Mouse (Mus musculus) midbrain, embryonic 16.5 days (tissue): ENCODE measurements around the gene Lgr6. TPM values are rescaled to one million over a fixed set of nuclear protein-coding genes. Genes with fewer than 3 reads are reported as not detected.

Source experiments
- ATAC-seq: fragments of 200-750 bp; cut with Nextera tagmentation; 2 replicates; pipeline ENCODE4 v1.8.0; 2017; ENCODE audit warnings: moderate TSS enrichment
- H3K27ac ChIP-seq: fragments of 300-500 bp; sonication (generic); 2 replicates; pipeline ENCODE4 v1.5.1; 2014; ENCODE audit warnings: mild to moderate bottlenecking, low read length, mixed read lengths
- H3K27me3 ChIP-seq: fragments of 300-500 bp; sonication (generic); 2 replicates; pipeline ENCODE4 v1.6.1; 2014; ENCODE audit warnings: low read depth, low read length, mixed read lengths; ENCODE audit not compliant: control insufficient read depth, insufficient read depth
- H3K36me3 ChIP-seq: fragments of 300-500 bp; sonication (generic); 2 replicates; pipeline ENCODE4 v1.6.1; 2014; ENCODE audit warnings: mild to moderate bottlenecking, low read length, moderate library complexity, mixed read lengths; ENCODE audit not compliant: control insufficient read depth, insufficient read depth
- H3K4me1 ChIP-seq: fragments of 300-500 bp; sonication (generic); 2 replicates; pipeline ENCODE4 v1.6.1; 2014; ENCODE audit warnings: mild to moderate bottlenecking, low read length, mixed read lengths; ENCODE audit not compliant: control insufficient read depth, insufficient read depth
- H3K4me2 ChIP-seq: fragments of 300-500 bp; sonication (generic); 2 replicates; pipeline ENCODE4 v1.6.1; 2014; ENCODE audit warnings: mild to moderate bottlenecking, low read length, mixed read lengths
- H3K4me3 ChIP-seq: fragments of 300-500 bp; sonication (generic); 2 replicates; pipeline ENCODE4 v1.5.1; 2014; ENCODE audit warnings: low read depth, mild to moderate bottlenecking, low read length, moderate library complexity, mixed read lengths
- H3K9ac ChIP-seq: fragments of 300-500 bp; sonication (generic); 2 replicates; pipeline ENCODE4 v1.6.1; 2014; ENCODE audit warnings: low read depth, low read length, mixed read lengths
- H3K9me3 ChIP-seq: fragments of 300-500 bp; sonication (generic); replicated peaks from 2 replicates; pipeline ENCODE4 v1.6.1; 2014; ENCODE audit warnings: mild to moderate bottlenecking, low read length, mixed read lengths; ENCODE audit not compliant: control insufficient read depth, poor library complexity, severe bottlenecking
- WGBS: fragments of 180-500 bp; shearing (Covaris S2); extraction: QIAGEN DNeasy Blood & Tissue Kit; methylation state at CpG from one replicate; pipeline ENCODE4 v1.1.7; 2014; 5-methylcytosine and 5-hydroxymethylcytosine counted together
- polyA plus RNA-seq: library from polyadenylated mRNA; unstranded; fragments of >200 nt; fragmentation: Nextera tagmentation; extraction: Ambion mirVana; gene quantifications from 2 replicates; pipeline ENCODE4 v1.2.1, GENCODE M21; 2015

Lgr6 gene
- polyA plus RNA-seq, 1 experiment from 2014 or later, result 1.2 TPM

DNA sequence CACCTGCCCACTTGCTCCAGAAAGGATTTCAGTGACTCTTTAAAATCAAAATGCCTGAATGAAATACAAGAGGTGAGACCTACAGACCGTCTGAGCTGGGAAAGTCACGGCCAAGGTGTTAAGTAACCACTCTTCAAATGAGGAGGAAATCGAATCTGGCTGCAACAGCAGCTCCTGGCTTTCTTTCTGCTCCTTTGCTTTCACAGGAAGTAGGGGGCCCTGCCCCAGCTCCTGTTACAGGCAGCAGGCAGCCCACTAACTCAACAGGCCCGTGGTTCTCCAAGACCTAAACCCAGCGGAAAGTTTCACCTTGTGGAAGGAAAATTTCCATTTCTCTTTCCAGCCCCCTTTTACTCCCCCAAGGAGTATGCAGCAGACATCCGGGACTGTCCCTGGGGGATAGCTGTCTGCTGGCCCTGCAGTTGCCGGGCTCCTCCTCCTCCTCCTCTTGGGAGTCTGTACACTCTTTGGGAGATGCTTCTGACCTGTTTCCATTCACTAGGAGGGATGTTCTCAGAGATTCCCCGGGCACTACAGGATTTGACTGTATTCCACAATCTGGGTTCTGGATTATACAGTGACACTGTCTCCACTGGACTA is 112.9 kb downstream of the Lgr6 start:
- WGBS, result 60% methylated on average over 8 of the region's 8 CpGs
- Histone ChIP-seq H3K27me3 (no peaks in the 10 kb centered on the region), H3K9ac (no peak overlapping the region), H3K4me2 (no peak overlapping the region), H3K27ac (no peak overlapping the region), H3K4me3 (no peak overlapping the region), H3K36me3 (no peaks in the 10 kb centered on the region), H3K9me3 (no peaks in the 10 kb centered on the region), H3K4me1 (peaks cover 4% of the 10 kb centered on the region; the same call in 1 of the 2 replicates)
- ATAC-seq, result no peak

DNA sequence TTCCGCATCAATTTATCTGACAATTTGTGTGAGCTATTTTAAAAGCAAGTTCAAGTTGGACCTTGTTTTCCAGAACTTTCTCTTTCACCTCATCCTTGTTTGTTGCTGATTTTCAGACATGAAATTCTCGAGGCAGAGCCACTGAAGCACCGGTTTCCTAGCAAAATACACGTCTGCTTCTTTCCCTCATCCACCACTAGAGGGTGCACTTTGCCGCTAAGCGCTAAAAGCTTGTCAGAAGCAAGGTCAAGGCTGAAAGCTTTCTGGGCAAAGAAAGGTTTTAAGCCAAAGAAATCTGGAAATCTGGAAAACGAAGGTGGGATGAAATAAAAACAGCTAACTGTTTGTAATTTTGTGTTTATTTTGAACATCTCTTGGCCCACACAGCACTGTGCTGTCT is 115.7 kb downstream of the Lgr6 start:
- H3K4me3 ChIP-seq, result no peak overlapping the region
- no peak overlapping the region for H3K4me2 ChIP-seq
- 7% methylated on average over 7 of the region's 7 CpGs for WGBS
- no peak overlapping the region for H3K27ac ChIP-seq
- no peaks in the 10 kb centered on the region for H3K27me3 ChIP-seq
- no peak overlapping the region for H3K9ac ChIP-seq
- no peak for ATAC-seq
- H3K9me3 ChIP-seq, result no peaks in the 10 kb centered on the region
- H3K36me3 ChIP-seq, result no peaks in the 10 kb centered on the region
- peaks cover 4% of the 10 kb centered on the region; the same call in 1 of the 2 replicates for H3K4me1 ChIP-seq

DNA sequence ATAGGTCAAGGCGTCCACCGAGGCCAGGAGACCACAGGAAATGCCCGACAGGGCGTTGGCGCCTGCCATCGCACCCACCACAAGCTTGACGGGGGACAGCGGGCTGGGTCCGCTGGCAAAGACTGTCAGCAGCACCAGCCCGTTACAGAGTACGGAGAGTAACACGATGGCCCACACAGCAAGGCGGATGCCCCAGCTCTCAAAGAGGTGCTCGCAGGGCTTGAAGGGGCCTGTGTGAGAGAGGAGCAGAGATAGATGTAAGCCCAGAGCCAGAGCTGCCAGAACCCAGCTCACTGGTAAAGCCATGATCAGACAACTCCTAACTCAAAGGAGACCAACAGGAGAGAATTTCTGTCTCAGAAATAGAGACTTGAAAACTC is 117.1 kb downstream of the Lgr6 start:
- Histone ChIP-seq H3K36me3 (no peaks in the 10 kb centered on the region), H3K27ac (no peak overlapping the region), H3K4me3 (peak overlapping the region; percentile 38), H3K9me3 (no peaks in the 10 kb centered on the region), H3K4me1 (peaks cover 4% of the 10 kb centered on the region; the same call in 1 of the 2 replicates), H3K27me3 (no peaks in the 10 kb centered on the region), H3K4me2 (peak overlapping the region; percentile 80), H3K9ac (peak overlapping the region; percentile 68)
- 9% methylated on average over 14 of the region's 14 CpGs for WGBS
- ATAC-seq, result peak; percentile 63

DNA sequence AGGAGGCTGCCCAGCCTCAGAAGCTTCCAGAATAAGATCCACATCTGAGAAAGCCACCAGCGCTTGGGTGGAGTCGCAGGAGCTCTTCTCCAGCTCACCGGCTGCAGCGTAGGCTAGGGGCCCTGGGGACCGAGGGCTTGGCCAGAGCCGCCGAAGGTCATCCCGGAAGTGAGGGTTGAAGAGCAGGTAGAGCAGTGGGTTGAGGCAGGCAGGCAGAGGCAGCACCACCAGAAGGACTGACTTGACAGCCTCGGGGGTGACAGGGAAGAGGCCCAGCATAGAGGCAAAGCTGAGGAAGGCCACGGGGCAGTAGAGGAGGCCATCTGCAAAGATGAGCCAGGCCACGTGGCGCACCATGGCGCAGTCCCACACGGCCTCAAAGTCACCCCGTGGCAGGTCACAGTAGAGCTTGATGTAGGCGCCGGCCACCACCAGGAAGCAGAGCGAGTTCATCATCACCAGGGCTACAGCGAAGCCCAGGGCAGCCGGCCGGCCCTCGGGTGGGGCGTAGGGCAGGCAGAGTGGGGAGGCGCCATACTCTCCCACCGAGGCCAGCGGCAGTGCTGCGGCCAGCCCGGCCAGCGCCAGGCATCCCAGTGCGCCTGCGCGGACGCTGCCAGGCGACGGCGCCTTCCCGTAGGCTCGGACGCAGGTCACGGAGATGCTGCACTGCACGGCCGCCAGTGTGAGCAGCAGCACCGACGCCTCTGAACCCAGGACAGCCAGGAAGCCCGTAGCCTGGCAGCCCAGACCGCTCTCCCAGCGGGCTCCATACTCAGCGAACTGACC is 117.7 kb downstream of the Lgr6 start:
- Histone ChIP-seq H3K36me3 (no peaks in the 10 kb centered on the region), H3K4me1 (peaks cover 4% of the 10 kb centered on the region; the same call in 1 of the 2 replicates), H3K9ac (peak overlapping the region; percentile 68), H3K4me3 (peak overlapping the region; percentile 38), H3K9me3 (no peaks in the 10 kb centered on the region), H3K27me3 (no peaks in the 10 kb centered on the region), H3K27ac (no peak overlapping the region), H3K4me2 (peak overlapping the region; percentile 80)
- 31% methylated on average over 48 of the region's 48 CpGs for WGBS
- ATAC-seq, result peak; percentile 84

DNA sequence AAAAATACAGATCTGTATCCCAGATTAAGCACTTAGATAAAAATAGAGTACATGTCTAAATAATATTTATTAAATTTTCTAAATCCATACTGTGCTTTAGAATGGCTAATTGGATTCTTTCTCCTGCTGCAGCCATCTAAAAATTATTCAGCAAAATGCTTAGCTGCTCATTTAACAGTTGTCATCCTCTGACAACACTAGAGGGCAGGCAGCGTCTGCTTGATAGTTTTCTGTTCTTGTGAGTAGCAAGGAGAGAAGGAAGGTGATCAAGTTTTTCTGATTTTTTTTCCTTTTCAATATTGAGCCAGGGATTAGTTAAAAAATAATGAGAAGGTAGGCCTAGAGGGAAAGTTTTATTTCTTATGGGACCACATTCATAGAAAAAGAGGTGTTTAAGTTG is 132.2 kb downstream of the Lgr6 start:
- Histone ChIP-seq H3K27me3 (no peaks in the 10 kb centered on the region), H3K9ac (no peak overlapping the region), H3K4me1 (no peaks in the 10 kb centered on the region), H3K27ac (no peak overlapping the region), H3K4me3 (no peak overlapping the region), H3K4me2 (no peak overlapping the region), H3K36me3 (no peaks in the 10 kb centered on the region), H3K9me3 (no peaks in the 10 kb centered on the region)
- 74% methylated on average over 1 of the region's 1 CpGs for WGBS
- ATAC-seq, result no peak

DNA sequence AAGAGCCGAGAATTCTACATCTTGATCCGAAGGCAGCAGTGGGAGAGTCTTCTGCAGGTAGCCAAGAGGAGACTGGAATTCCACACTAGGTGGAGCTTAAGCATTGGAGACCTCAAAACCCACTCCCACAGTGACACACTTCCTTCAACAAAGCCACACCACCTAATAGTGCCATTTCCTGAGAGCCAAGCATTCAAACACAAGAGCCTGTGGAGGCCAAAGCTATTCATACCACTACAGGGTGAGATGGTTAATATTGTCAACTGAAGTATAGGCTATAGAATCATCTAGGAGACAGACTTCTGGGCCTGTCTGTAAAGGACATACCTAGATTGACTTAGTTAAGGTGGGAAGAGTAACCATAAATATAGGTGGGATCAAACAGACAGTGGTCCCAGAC is 139.6 kb downstream of the Lgr6 start:
- Histone ChIP-seq H3K9me3 (no peaks in the 10 kb centered on the region), H3K27me3 (no peaks in the 10 kb centered on the region), H3K9ac (no peak overlapping the region), H3K4me2 (no peak overlapping the region), H3K27ac (no peak overlapping the region), H3K4me1 (peaks cover 16% of the 10 kb centered on the region), H3K4me3 (no peak overlapping the region), H3K36me3 (no peaks in the 10 kb centered on the region)
- WGBS, result 92% methylated on average over 2 of the region's 2 CpGs
- no peak for ATAC-seq

DNA sequence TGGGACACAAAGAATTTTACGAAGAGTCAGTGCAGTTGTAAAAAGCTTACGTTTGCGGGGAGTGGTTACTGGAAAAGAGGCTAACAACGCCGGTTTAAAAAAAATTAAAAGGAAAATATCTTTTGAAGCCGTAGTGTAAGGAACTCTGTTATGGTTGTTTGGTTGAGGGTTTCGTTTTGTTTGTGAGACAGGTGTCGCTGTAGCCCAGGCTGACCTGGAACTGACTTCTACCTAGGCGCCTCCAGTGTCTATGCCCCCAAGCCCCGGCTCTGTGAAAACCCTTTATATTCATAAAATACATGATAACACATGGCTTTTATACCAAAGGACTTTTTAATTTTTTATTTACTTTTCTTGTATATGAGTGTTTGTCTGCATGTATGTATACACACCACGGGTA is 142.3 kb downstream of the Lgr6 start:
- Histone ChIP-seq H3K36me3 (no peaks in the 10 kb centered on the region), H3K4me2 (peak overlapping the region; percentile 80), H3K4me3 (peak overlapping the region; percentile 76), H3K9ac (peak overlapping the region; percentile 70), H3K27me3 (no peaks in the 10 kb centered on the region), H3K27ac (no peak overlapping the region), H3K4me1 (peaks cover 16% of the 10 kb centered on the region), H3K9me3 (no peaks in the 10 kb centered on the region)
- 3% methylated on average over 11 of the region's 11 CpGs for WGBS
- ATAC-seq, result peak; percentile 73

DNA sequence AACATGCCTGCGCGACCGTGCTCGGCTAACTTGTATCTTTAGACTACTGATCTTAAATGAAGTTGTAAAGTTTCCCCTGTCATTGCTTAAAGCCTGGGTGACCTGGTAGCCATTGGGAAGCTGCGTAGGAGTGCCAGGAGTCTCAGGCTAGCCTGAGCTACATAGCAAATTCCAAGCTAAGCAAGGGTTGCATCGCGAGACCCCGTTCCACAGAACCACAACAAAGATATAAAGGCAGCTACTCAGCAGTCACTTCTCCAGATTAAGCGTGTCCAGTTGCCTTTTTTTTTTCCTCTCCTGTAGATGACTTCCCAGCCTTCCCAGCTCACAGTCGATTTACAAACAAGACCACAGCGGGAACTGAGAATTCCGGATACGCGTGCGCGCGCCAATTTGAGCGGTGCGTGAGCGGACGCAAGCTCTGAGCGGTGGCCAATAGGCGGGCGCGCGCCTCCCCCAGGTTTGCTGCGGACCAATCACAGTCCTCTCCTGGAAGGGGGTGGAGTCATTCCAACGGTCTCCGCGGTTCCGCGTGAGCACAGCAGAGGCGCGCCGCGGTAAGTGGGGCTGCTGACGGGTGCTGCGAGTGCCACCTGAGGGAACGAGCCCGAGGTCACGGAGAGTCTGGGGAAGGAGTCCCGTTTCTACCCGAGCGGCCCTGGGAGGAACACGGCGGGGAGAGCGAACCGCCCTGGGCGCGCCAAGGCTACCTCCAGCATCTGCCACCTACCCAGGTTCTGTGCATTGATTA is 142.8 kb downstream of the Lgr6 start, which contains the start of gene Ube2t:
Gene Ube2t (plus strand): TSS at position 513 of the 751 bp plus-strand sequence.
- H3K9me3 ChIP-seq, result no peaks in the 10 kb centered on the region
- ATAC-seq, result peak; percentile 100
- WGBS, result 2% methylated on average over 50 of the region's 50 CpGs
- H3K36me3 ChIP-seq, result no peaks in the 10 kb centered on the region
- no peaks in the 10 kb centered on the region for H3K27me3 ChIP-seq
- peak within 1 kb of the TSS; percentile 76 for H3K4me3 ChIP-seq
- H3K9ac ChIP-seq, result peak within 1 kb of the TSS; percentile 70
- H3K4me2 ChIP-seq, result peak within 1 kb of the TSS; percentile 80
- no peak within 1 kb of the TSS for H3K27ac ChIP-seq
- peaks cover 16% of the 10 kb centered on the region for H3K4me1 ChIP-seq

DNA sequence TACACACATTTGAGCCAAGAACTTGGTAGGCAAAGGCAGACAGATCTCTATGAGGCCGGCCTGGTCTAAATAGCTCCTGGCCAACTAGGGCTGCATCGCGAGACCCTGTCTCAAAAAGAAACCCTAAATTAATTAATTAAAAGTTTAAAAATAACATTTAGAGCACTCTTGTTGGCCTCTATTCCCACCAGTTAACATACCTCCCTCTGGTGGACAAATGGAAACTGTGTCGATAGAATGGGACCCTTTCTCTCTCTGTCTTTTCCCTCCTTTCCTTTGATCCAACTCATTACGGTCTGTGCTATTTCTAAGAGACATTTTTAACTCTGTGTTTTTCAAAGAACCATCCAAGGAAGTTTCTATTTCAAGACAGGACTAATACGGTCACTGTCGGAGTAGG is 144.4 kb downstream of the Lgr6 start:
- H3K9me3 ChIP-seq, result no peaks in the 10 kb centered on the region
- WGBS, result 58% methylated on average over 7 of the region's 7 CpGs
- no peak overlapping the region for H3K4me2 ChIP-seq
- H3K36me3 ChIP-seq, result no peaks in the 10 kb centered on the region
- H3K27me3 ChIP-seq, result no peaks in the 10 kb centered on the region
- peaks cover 16% of the 10 kb centered on the region for H3K4me1 ChIP-seq
- no peak overlapping the region for H3K27ac ChIP-seq
- ATAC-seq, result no peak
- H3K9ac ChIP-seq, result no peak overlapping the region
- H3K4me3 ChIP-seq, result no peak overlapping the region
